Mouse (Mus musculus) liver (tissue): ENCODE measurements around the gene Eif6.
A peak's percentile ranks its signal among the peaks of the same experiment; 100 is the strongest.
"Not testable (repeated sequence)": the region's sequence is repeated elsewhere in the genome, so short reads cannot be mapped to it uniquely, and the experiment has no call there.

ENCODE experiments used
- DNase-seq: peaks from one replicate; pipeline ENCODE4 v3.0.0-alpha.2; 2020; ENCODE audit warnings: mixed read lengths

Gene Eif6

GRCm38 (mm10) chr2:155826630-155827424 is at the start of gene Eif6:
TSS of gene Eif6 (minus strand) at chr2:155826925.
- DNase-seq: peak; percentile 92

DNA sequence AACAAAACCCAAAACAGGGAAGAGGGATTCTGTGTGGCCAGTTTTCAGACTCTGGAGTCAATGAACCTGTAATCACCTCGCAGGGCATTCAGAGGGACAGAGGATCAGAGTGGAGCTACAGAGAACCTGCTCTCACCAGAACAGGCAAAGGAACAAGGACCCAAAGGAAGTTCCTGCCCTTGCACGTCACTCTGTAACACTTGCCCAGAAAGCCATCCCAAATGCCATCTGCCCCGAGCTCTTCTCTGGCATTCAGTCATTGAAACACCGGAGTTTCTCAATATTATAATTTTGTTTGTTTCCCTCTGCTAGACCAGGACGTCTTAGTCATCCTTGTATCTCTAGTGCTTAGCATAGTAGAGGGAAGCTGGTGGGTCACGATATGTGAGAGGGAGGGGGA is 46.9 kb upstream of the Eif6 start:
- DNase-seq: no peak

DNA sequence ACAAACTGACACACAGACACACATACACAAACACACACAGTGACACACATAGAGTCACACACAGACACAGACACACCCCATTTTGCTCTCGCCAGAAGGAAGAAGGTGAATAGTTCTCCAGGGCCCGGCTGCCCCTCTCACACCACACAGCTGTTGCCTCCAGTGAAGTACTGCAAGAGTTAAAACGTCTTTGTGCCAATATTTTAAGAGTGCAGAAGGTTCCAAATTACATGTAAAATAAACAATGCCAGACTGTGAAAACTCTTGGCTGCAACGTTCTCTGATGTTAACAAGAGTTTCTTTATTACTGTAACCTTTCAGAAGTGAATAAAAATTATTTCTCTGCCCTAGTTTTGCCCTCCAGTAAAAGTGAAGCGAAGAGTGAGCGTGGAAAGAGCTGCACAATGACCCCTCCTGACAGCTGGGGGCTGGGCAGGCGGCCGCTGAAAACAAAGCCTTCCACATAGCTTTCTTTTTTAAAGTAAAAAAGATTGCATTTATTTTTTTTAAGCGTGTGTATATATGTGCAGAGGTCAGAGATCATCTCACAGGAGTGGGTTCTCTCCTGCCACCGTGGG is 46.3 kb upstream of the Eif6 start:
- DNase-seq: no peak

DNA sequence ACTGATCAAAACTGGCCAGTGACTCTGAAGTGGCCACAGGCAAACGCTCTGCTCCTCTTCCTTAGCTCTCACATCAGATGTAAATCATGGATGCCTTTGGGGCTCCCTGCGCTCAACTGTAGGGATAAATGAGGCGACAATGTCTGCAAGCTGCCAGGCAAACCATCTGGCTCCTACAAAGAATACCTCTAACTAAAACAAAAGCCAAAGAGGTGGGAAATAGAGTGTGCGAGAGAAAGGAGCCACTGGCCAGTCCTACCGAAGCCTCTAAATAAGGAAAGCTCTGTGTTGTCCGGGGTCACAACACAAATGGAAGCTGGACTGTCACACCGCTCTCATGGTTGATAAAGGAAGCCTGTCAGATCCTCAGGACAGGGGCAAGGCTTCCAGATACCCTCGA is 45.8 kb upstream of the Eif6 start:
- no peak for DNase-seq

DNA sequence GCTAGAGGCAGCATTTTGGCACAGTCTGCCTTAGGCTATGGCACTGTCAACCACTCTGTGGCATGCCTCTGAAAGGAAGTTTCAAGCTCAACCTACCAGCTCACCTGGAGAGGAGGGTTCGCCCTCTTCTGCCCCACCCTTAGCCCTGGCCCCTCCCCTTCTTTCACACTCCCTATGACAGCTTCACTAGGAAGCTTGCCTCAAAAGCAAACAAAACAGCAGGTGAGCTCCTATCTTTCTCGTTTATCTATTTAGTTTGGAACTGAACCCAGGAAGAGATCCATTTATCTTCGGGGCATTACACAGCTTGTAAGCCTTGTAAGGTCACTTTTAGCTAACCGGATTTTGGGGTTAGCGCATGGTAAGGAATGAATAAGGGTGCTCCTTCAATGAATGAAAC is 43.0 kb upstream of the Eif6 start:
- no peak for DNase-seq

- DNase-seq: no peak
Observed at GRCm38 (mm10) chr2:155868320-155868719, 41.6 kb upstream of the Eif6 start.

GRCm38 (mm10) chr2:155863301-155863867 is 36.7 kb upstream of the Eif6 start:
- no peak for DNase-seq

DNA sequence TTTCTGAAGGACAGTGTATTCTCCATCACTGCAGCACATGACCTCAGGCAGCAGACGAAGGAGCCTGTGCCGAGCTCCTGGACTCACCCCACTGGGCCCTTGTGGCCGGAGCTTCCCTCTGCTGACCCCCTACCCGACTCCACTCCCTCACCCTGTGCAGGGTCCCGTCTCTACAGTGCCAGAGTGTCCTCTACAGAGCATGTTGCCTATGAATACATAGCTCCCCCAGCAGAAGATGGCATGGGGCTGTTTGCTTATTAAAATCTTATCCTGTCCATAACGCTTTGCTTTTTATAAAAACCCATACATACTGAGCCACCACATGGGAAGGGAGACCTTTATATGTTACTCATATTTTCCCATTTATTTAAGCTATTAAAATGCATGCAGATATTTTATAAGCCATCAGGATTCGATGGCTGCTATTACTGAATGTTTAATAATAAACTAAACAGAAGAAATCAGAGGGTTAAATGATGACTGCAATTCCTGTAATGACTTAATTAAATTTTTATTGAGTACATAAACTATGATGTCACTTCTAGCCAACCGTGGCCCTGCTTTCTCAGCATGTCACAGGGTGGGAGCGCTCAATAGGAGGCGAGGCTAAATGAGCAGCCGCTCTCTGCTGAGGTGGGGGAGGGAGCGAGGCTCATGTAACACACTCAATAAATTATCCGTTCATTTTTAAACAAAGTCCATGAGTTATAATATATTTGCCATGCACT is 36.0 kb upstream of the Eif6 start:
- DNase-seq: no peak

- DNase-seq: no peak
Observed at GRCm38 (mm10) chr2:155861581-155861980, 34.9 kb upstream of the Eif6 start.

- no peak for DNase-seq
Observed at GRCm38 (mm10) chr2:155860102-155860501, 33.4 kb upstream of the Eif6 start.

DNA sequence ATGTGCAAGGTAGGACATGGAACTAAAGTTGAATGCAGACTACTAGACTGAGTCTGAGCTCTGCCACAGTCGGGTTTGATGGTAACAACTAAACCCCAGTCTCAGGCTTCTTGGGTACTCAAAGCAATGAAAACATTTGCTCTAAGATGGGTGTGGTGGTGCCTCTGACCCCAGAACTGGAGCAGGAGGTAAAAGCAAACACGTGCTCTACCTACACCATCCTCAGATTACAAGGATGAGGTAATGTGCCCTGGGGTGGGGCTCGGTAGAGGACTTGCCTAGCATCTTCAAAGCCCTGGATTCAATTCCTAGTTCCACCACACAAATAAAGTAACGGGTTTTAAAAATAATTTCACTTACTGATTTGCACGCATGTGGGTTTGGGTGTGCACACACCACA is 25.8 kb upstream of the Eif6 start:
- no peak for DNase-seq

DNA sequence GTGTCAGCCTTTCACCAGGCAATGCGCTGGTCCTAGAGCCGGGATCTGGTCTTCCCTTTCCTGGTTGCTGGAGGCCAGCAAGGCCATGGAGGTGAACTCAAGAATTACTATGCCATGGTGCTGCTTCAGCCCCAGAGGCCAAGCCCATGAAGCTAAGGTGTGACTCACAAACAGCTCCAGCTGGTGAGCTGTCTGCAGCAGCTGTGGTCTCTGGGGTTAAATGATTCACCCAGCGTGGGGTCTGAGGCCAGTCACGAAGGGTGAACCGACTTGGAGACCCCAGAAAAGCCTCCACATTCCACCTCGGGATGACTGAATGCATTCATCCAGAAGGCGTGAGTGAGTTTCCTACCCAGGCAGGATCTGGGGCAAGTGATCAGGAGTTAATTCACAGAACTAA is 23.4 kb upstream of the Eif6 start:
- no peak for DNase-seq

DNA sequence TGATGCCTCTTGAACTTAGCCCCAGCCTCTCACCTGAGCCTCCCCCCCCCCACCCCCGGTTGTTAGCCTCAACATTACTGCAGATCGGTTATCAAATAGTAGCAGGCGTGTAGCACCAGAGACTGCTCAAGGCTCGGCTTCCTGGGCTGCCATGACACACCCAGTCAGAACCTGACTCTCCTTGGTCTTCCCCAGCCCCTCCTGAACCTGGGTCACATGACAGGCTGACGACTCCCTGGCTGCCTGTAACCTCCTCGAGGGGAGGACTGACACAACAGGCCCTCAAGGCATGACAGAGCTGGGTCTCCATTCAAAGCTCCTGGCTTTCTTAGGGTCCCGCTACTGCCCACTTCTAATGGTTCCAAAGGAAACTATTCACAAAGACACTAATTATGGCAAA is 22.7 kb upstream of the Eif6 start:
- peak; percentile 33 for DNase-seq

DNA sequence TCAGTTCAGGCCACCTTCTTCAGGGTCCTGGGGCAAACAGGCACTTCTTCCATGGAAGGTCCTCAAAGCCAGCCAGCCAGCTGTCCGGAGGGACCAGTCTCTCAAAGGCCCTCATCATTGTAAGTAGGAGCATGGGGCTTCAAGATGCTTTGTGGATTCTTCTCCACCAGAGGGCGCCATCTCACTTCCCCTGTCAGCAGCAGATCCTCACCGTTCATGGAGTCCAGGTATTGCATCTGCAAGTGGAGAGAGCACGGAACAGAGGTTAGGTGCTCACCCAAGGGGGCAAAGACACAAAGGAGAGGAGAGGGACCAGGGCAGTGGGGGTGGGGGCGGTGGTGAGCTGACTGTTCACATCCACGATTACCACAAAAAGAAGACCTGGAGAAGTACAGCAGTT is 21.6 kb upstream of the Eif6 start:
- DNase-seq: peak; percentile 78

DNA sequence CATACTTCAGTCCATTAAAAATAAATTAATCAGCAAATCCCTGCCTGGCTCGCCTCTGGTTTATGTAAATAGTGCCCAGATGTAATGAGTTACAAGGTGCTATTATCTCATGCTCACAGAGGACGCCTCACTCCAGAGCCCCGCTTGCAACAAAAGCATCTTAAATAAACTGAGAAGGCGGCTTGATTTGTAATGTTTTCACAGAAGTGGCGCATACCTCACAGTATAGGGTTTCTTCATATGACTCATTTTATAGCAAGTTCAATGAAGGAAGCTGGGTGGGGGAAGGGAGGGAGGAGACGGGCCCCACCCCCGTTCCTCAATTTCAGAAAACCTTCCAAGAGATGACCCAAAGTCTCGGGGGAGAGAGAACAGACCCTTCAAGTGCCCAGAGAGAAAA is 20.2 kb upstream of the Eif6 start:
- no peak for DNase-seq

DNA sequence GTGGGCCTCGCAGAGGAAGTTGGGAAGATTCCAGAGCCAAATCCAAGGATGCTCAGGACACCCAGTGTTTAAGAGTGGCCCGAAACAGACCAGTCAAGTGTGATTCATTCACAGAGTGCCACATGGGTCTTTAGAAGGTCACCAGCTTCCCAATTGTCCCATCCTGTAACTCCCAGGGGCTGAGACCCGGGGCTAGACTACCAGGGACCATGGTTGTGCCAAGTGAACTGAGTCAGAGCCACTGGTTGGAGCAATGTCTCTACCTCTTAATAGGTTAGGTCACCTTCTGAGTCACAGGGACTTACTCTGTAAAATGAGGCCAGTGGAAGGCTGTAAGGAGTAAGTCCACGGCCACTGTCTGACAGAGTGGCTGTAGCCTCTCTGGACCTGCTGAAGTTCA is 12.2 kb upstream of the Eif6 start:
- DNase-seq: no peak

DNA sequence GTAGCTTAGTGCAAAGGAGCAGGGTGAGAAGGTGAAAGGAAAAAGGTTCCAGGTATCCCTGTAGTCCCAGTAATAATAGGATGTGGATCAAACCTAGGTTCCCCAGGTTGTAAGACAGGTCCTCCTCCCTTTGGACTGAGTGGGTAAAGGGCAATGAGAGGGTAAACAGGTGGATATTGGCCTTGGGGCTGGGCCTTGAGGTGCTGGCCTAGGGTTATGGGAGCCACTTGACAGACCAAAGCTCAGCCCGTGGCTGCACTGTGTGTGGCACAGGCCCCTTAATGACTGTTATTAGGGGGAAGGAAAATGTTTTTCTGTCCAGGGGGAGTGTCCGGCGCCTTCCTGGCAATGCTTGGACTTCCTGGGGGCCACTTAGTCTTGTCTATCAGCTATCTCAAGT is 11.2 kb upstream of the Eif6 start:
- DNase-seq: no peak

GRCm38 (mm10) chr2:155834732-155835131 is 8.0 kb upstream of the Eif6 start, which contains the start of gene Fam83c:
TSS of gene Fam83c (minus strand) at chr2:155834854.
- no peak for DNase-seq

DNA sequence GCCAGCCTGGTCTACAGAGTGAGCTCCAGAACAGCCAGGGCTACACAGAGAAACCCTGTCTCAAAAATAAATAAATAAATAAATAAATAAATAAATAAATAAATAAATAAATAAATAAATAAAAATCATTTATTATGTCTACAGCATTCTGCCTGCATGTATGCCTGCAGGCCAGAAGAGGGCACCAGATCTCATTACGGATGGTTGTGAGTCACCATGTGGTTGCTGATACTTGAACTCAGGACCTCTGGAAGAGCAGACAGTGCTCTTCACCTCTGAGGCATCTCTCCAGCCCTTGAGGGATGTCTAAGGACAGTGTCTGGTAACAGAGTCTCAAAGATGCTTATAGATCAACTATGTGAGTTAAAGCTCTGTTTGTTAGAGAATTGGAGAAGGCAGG is 5.4 kb upstream of the Eif6 start:
- DNase-seq: not testable (repeated sequence)

- DNase-seq: no peak
Observed at GRCm38 (mm10) chr2:155831302-155831701, 4.6 kb upstream of the Eif6 start.

GRCm38 (mm10) chr2:155830841-155831240 is 4.1 kb upstream of the Eif6 start:
- no peak for DNase-seq

- DNase-seq: peak; percentile 44
Observed at GRCm38 (mm10) chr2:155825904-155826629, 658 bp downstream of the Eif6 start.

DNA sequence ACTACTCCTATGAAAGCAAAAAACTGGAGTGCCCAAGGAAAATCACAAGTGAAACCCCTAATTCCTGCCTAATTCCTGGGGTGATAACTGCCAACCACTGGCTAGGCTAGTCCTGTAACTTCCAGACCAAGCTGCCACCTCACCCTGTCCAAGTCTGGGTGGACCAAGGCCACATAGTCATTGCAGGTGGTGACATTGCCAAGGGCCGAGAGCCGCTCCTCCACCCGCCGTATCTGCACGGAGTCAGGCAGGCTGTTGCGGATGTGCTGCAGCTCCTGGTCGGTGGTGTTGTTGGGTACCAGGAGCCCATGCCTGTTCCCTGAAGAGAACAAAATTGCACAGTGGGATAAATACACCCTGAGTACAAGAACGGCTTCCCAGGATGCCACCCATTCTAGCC is 3.0 kb downstream of the Eif6 start:
- DNase-seq: no peak
